Mouse (Mus musculus) neutrophil, adult 5-6 weeks (primary cell): ENCODE results near the gene Brinp2. TPM values are rescaled to one million over a fixed set of nuclear protein-coding genes. Genes with fewer than 3 reads are reported as not detected.

Experiments used
- ATAC-seq: fragments of 151-379, 151-347 bp; 2 replicates; pipeline ENCODE4 v1.8.0; 2017; ENCODE audit warnings: mild to moderate bottlenecking, moderate TSS enrichment; ENCODE audit not compliant: insufficient number of reproducible peaks, poor library complexity, low FRiP score, severe bottlenecking; ENCODE audit errors: extremely low read depth
- total RNA-seq: library from RNA; stranded (forward); fragments of 200-1000 nt; gene quantifications from 2 replicates; pipeline ENCODE4 v1.2.3, GENCODE M21; 2017

Gene Brinp2
- total RNA-seq, 1 experiment from 2014 or later: not detected

- no peak for ATAC-seq
These were observed 45.5 kb downstream of the Brinp2 start for GRCm38 (mm10) chr1:158310426-158311156.

DNA sequence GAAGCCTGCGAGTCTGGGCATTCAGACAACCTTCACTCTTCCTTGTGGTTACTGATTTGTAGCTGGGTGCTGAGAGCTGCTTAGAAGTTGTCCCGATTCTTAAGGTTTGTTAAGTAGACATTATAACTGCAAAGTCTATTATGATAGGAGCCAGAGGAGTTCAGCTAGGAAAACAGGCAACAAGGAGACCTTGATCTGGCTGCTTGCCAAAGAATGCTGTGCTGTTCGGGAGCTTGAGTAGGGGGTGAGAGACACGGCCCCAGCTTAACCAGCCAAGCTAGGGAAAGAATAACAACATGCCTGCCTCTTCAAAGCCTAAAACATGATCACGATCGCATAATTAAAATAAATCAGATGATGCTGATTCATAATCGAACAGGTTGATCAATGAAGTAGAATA, 59.1 kb downstream of the Brinp2 start:
- ATAC-seq: no peak

DNA sequence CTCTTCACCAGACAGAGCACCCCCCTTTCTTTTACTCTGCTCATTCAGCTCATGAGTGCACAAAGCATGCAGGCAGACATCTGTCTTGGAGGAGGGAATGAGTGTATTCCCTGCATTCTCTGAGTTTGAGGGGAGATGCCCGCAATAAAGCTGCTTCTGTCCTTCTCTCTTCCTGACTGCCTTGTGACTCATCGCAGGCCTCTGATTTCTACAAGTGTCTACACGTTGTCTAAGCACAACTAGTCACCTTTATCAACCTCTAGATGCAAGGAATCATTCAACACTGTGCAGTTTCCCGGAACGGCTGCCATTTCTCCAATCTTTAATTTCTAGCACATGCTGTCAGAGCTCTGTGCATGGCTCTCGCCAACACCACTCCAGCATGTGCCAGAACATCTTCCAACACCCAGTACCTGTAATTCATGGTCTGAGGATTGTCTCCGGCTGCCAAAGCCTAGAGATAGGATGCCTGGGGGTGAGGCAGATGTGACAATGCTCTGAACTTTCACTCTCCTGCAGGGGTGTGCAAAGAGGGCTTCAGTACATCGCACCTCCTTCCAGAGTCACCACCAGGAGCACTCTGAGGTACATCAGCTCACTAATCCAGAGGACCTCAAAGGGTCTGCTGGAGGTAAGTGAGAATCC, 59.7 kb downstream of the Brinp2 start:
- ATAC-seq: no peak

- no peak for ATAC-seq
These were observed 60.9 kb downstream of the Brinp2 start for GRCm38 (mm10) chr1:158295270-158295669.

DNA sequence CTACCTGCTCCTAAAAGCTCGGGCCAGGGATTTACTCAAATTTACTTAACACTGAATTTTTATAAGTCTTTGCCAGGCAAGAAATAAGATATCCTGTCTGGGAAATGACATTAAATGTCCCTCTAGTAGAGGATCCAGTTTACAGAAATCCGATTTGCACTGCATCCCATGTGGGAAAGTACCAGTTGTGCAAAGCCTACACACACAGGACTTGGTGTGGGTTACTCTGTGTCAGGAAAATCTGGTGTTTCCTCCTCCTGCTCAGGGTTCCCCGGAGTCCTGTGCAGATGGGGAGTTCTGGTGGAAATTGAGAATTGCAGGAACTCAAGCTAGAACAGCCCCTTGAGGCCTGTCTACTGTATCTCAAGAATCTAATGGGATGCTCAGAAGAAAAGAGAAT, 70.9 kb downstream of the Brinp2 start:
- no peak for ATAC-seq

DNA sequence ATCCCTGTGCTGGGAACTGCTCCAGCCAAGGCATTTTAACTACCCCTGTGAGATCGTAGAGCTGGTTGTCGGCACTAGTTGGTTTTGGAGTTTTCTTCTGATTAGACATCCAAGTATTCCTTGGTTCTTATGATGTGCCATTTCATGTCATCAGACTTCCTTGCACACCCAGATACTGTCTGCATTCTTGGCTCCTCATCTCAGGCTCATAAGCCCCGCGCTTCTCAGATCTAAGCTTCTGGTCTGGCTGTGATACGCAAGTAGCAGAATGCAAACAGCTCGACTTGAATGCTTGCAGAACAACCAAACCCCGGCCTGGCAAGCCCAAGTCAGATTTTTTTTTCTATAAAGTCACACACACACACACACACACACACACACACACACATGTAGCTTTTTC, 72.3 kb downstream of the Brinp2 start:
- ATAC-seq: no peak

GRCm38 (mm10) chr1:158272058-158272457, 84.1 kb downstream of the Brinp2 start:
- ATAC-seq: no peak

GRCm38 (mm10) chr1:158267020-158267571, 89.0 kb downstream of the Brinp2 start:
- ATAC-seq: no peak

DNA sequence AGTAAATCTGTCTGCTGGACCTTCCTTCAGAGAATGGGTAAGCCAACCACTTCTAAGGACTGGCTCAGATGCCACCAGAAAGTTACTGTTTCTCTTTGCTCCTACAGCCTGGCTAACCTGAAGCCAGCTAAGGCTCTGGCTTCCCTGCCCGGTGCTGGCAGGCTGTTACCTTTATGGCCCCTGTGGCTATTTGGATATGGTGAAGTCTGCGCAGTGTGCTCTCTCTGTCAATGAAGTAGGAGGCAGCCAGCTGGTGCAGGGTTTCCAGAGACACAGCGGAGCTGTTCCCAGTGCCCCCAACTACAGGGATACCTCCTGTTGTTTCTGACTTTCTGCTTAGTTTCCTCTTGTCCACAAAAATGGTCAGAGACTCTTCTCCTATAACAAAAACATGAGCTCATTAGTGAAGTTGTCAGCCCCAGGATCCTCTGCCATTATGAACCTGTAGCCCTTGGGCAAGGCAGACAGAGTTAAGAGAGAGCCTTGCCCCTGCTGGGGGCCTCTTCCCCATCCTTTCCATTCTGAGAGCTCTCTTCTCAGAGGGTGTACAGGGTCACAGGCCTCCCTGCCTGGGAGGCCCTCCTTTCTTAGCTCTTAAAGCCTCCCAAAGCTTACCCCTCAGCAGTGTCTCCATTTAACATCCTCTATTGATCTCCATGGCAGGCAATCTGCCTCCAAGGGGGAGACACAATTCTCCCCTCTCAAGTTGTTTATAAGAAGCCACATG, 89.7 kb downstream of the Brinp2 start:
- no peak for ATAC-seq

DNA sequence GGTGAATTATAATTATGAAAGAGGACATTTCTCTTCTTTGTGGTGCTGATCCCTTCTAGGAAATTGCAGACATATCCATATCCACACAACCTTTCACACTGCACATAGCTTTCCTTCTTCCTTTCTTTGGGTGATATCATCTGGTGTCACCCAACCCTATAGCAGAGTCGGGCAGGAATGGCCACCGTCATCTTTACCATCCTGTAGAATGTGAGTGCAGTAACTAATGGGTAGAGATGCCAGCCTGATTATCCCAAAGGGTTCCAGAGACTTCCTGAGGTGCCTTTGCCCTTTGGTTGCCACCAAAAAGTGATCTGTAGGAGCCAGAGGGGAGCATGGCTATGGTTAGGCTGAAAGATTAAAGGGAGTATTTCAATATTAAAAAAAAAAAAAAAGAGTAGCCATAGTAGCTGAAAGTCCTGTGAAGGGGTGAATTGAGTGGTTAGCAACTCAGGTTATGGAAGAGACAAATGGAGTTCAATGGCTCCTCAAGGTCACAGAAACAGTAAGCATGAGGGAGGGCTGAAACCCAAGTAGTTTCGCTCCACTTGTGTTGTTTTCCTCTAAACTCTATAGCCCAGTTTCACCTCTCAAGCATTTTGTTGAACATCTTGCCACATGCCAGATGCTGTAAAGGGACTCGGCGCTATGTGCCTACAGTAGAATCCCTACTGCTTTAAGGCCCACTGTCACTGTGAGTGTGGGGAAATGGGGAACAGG, 96.5 kb downstream of the Brinp2 start:
- no peak for ATAC-seq

- no peak for ATAC-seq
These were observed 97.3 kb downstream of the Brinp2 start for GRCm38 (mm10) chr1:158258685-158259292.

DNA sequence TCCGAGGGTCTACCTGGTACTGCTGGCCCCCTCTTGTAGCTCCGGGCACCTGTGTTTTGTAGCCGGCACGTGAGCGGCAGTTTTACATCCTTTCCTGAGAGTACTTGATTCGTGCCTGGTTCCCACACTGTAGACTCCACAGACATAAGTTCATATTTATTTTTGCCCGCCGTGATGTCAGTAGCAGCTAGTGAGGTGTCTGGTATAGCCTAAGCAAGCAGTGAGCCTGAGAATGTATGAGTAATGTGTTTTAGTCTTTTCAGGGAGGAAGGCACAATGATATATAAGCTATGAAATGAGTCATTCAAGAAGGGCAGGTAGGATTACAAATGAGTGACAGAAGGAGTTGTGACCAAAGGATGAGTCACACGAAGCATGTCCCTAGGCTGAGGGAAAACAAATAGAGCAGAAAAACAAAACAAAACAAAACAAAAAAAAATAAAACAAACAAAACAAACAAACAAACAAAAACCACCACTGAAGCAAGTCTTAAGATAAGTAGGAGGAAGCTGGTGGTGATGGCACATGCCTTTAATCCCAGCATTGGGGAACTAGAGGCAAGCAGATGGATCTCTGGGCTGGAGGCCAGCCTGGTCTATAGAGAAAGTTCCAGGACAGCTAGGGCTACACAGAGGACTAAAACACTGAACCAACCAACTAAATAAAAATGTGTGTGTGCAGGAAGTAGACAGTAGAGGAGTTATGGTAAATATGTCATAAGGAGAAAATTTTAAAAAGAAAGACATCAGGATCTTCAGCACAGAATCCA, 100.0 kb downstream of the Brinp2 start:
- no peak for ATAC-seq

DNA sequence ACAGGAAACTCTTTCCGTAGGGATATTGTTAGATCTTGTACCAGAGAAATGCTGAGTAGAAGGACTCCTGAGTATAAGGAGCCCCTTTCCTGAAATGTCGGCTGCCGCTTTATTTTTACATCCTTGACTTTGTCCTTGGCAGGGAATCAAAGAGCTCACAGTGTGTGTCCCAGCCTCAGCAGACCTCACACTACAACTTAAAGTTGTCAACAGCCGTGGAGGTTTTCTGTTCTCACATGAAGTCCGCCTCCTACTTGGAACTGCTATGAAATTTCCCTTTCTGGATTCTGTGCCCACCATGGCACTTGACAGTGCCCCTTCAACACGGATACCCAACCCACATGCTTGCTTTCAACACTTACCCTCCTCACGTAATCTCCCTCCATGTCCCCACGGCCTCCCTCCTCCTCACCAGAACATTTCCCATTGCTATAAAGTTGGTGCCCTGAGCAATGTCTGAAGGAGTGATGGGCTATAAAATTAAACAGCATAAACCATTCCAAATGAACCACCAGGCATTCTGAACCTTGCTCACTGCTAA, 103.4 kb downstream of the Brinp2 start:
- ATAC-seq: no peak

DNA sequence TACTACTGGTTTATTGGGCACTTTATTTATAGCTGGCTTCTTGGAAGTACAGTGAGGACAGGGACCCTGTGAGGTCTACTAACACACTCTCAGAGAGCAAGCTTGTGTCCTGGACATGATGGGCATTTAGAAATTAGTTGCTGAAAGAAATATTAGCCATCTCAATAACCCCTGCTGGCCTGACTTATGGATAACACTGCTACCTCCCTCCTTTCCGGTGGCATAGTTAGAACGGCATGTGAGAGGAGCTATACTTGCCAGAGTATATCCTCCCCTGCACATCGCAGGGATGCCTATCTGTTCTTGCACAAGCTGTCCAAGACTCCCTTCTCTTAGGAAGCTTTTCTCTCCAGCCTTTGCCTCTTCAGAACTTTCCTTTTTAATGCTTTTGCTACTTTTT, 107.9 kb downstream of the Brinp2 start:
- no peak for ATAC-seq

GRCm38 (mm10) chr1:158246476-158247153, 109.5 kb downstream of the Brinp2 start:
- no peak for ATAC-seq

- no peak for ATAC-seq
These were observed 110.6 kb downstream of the Brinp2 start for GRCm38 (mm10) chr1:158245486-158245885.

- ATAC-seq: no peak
These were observed 112.1 kb downstream of the Brinp2 start for GRCm38 (mm10) chr1:158244016-158244415.
